Mouse (Mus musculus) B cell, adult 67 days (primary cell): ENCODE measurements around the gene Abca17. TPM values are rescaled to one million over a fixed set of nuclear protein-coding genes. Genes with fewer than 3 reads are reported as not detected.

Source experiments
- total RNA-seq, 2 experiments: library from RNA; stranded (reverse); gene quantifications; 4 replicates each; pipeline ENCODE4 v1.2.4; 2023

Gene Abca17
- under 1 TPM in 1 of 2 experiments, not detected in 1; 0.42 TPM for total RNA-seq

GRCm38 (mm10) chr17:24350926-24351759 lies at the start of gene Abca17:
Abca17 (minus strand) TSS chr17:24351068.

GRCm38 (mm10) chr17:24351760-24352357 lies 991 bp upstream of the Abca17 start, which contains the start of gene Abca3:
Abca3 (plus strand) TSS chr17:24351950.

GRCm38 (mm10) chr17:24251320-24252069 lies 99.4 kb downstream of the Abca17 start, which contains the start of gene Ccnf:
Ccnf (minus strand) TSS chr17:24251484.

GRCm38 (mm10) chr17:24220435-24221411 lies 130.1 kb downstream of the Abca17 start, which contains the start of gene Tedc2:
Tedc2 (minus strand) TSS chr17:24220851.

Other genes starting within 250 kb of the Abca17 start
- gene Pdpk1, start 200.1 kb downstream of the Abca17 start, total RNA-seq = 10 to 100 TPM; 67.8 to 80.7 TPM
- gene Amdhd2, start 187.3 kb downstream of the Abca17 start, total RNA-seq = 10 to 100 TPM; 34.6 to 44.6 TPM
- 100 to 1,000 TPM; 187 to 216 TPM for gene Atp6v0c, start 181.4 kb downstream of the Abca17 start, total RNA-seq
- gene Tbc1d24, start 145.5 kb downstream of the Abca17 start, total RNA-seq = 1 to 10 TPM; 1.3 to 1.6 TPM
- gene Ntn3, start 141.5 kb downstream of the Abca17 start, total RNA-seq = under 1 TPM; 0.12 to 0.46 TPM
- gene Tedc2, start 130.2 kb downstream of the Abca17 start, total RNA-seq = 10 to 100 TPM; 11.2 to 13.8 TPM
- gene Ccnf, start 99.6 kb downstream of the Abca17 start, total RNA-seq = 1 to 10 TPM; 8.0 to 8.6 TPM
- gene Abca3, start 882 bp upstream of the Abca17 start, total RNA-seq = 10 to 100 TPM; 64.0 to 67.1 TPM
- 100 to 1,000 TPM; 146 to 147 TPM for gene Rnps1, start 63.5 kb upstream of the Abca17 start, total RNA-seq
- gene Eci1, start 75.6 kb upstream of the Abca17 start, total RNA-seq = 10 to 100 TPM; 31.8 to 32.7 TPM
- 1 to 10 TPM; 6.0 to 6.6 TPM for gene Dnase1l2, start 92.0 kb upstream of the Abca17 start, total RNA-seq
- 10 to 100 TPM; 68.6 to 72.5 TPM for gene E4f1, start 119.2 kb upstream of the Abca17 start, total RNA-seq
- 10 to 100 TPM; 22.1 to 22.6 TPM for gene Pgp, start 119.3 kb upstream of the Abca17 start, total RNA-seq
- 1 to 10 TPM in 1 of 2 experiments, under 1 TPM in 1; 0.96 to 2.7 TPM for gene Bricd5, start 122.8 kb upstream of the Abca17 start, total RNA-seq
- gene Mlst8, start 128.0 kb upstream of the Abca17 start, total RNA-seq = 10 to 100 TPM; 24.9 to 30.6 TPM
- gene Caskin1, start 137.5 kb upstream of the Abca17 start, total RNA-seq = not detected
- gene Traf7, start 176.9 kb upstream of the Abca17 start, total RNA-seq = 100 to 1,000 TPM; 202 to 220 TPM
- gene Rab26, start 183.1 kb upstream of the Abca17 start, total RNA-seq = 1 to 10 TPM; 1.1 to 1.5 TPM
- gene Pkd1, start 198.8 kb upstream of the Abca17 start, total RNA-seq = 10 to 100 TPM; 75.3 to 80.9 TPM